In genomic region chr7:100227158-100227875, GRCm38 (mm10) we compare ENCODE assay signal across 8 mouse cellular contexts. TPM values are rescaled to one million over a fixed set of nuclear protein-coding genes. Genes with fewer than 3 reads are reported as not detected.
DNase-seq lines count a peak whose midpoint lies in the region; ATAC-seq lines count a peak whose summit lies in the region.

Gene Pgm2l1 (plus strand): TSS chr7:100227394.

- DNase-seq in adrenal gland, adult (ENCODE audit: inconsistent age in 2 of 2, low spot score in 1 of 2): peak; percentile 96 to 99
- DNase-seq in embryo, embryonic 10.5 days (ENCODE audit: low spot score): peak; percentile 98
- DNase-seq in gastrocnemius, postnatal 14 days: peak; percentile 97
- peak; percentile 96 to 98 for DNase-seq in left cerebral cortex, postnatal 10 days (ENCODE audit: extremely low spot score in 1 of 2, low spot score in 2 of 2)
- peak; percentile 98 for DNase-seq in right cerebral cortex, postnatal 25 days
- peak; percentile 90 to 96 for DNase-seq in urinary bladder, postnatal 4 days (ENCODE audit: low spot score in 2 of 2)

- ATAC-seq in inflammation-experienced regulatory T-cells, adult 6 months: peak; percentile 97
- peak; percentile 96 for ATAC-seq in megakaryocyte-erythroid progenitor cell, adult 5-6 weeks (replicated peaks; ENCODE audit: low FRiP score, low TSS enrichment, poor library complexity, severe bottlenecking)

- intact Hi-C loops in gastrocnemius, postnatal 14 days (cut with DNase I; ENCODE audit: low total_unique reads): no loop called here
- intact Hi-C loops in left cerebral cortex, postnatal 10 days (cut with DNase I): loop anchor here (5.0 kb wide), 1 partner anchor 35 kb away; no protein-coding TSS in a partner anchor

RNA-seq across cellular contexts. Expression of gene Pgm2l1, which starts in this region (rescaled TPM):
- total RNA-seq in gastrocnemius, postnatal 14 days (2021): 10 to 100 TPM; 12.2 to 12.3 TPM
- 1 to 10 TPM; 4.4 to 5.8 (median 4.8) TPM for polyA plus RNA-seq in inflammation-experienced regulatory T-cells, adult 6 months (2017; shearing (Covaris generic))
- 100 to 1,000 TPM; 486 to 524 TPM for total RNA-seq in left cerebral cortex, postnatal 10 days (2021)
- total RNA-seq in megakaryocyte-erythroid progenitor cell, adult 5-6 weeks (2014; fragmentation: Nextera tagmentation): 11.6 and 21.7 TPM in 2 replicates
- total RNA-seq in megakaryocyte-erythroid progenitor cell, adult 5-6 weeks (2017): 13.7 and 18.0 TPM in 2 replicates

Comparison
In these comparisons a context has a peak if more than half of its experiments do, and no peak if none do; other contexts are left out.
1. Peak in every context shown above with its lines: DNase-seq and ATAC-seq.
2. RNA of gene Pgm2l1 (total RNA-seq): 486 to 524 TPM in left cerebral cortex, postnatal 10 days; 11.6 to 21.7 TPM in megakaryocyte-erythroid progenitor cell, adult 5-6 weeks and 12.2 to 12.3 TPM in gastrocnemius, postnatal 14 days; every median in the first group is over 10 times any median in the second.